Mouse (Mus musculus) cerebellum, adult 2 months (tissue): ENCODE measurements around the gene Gm12830. TPM values are rescaled to one million over a fixed set of nuclear protein-coding genes. Genes with fewer than 3 reads are reported as not detected.

Source experiments
- DNase-seq, 2 experiments: peaks; one replicate each; pipeline ENCODE4 v3.0.0; 2021
- H3K27ac ChIP-seq: fragments of 200-500 bp; 2 replicates; pipeline ENCODE4 v1.5.1; 2012; ENCODE audit warnings: low read length, control low read depth, inconsistent platforms; ENCODE audit not compliant: insufficient read depth
- H3K27me3 ChIP-seq: fragments of 200-500 bp; 2 replicates; pipeline ENCODE4 v1.6.1; 2012; ENCODE audit warnings: inconsistent platforms, mild to moderate bottlenecking, low read length, moderate library complexity; ENCODE audit not compliant: control insufficient read depth, insufficient read depth
- H3K4me1 ChIP-seq: fragments of 200-500 bp; 2 replicates; pipeline ENCODE4 v1.6.1; 2011; ENCODE audit warnings: low read length; ENCODE audit not compliant: control insufficient read depth, insufficient read depth
- H3K4me3 ChIP-seq: fragments of 200-500 bp; replicated peaks from 2 replicates; pipeline ENCODE3; 2011; ENCODE audit warnings: mild to moderate bottlenecking, low read depth, low read length, control low read depth; ENCODE audit not compliant: insufficient read depth
- CTCF ChIP-seq: fragments of 200-500 bp; IDR thresholded peaks from 2 replicates; pipeline ENCODE4 v1.5.1; 2011; ENCODE audit warnings: low read depth, mild to moderate bottlenecking, control low read depth, low read length, moderate library complexity, borderline replicate concordance; ENCODE audit not compliant: insufficient read depth
- POLR2A ChIP-seq: fragments of 200-500 bp; IDR thresholded peaks from 2 replicates; pipeline ENCODE4 v1.6.1; 2011; ENCODE audit warnings: low read length, control low read depth, borderline replicate concordance; ENCODE audit not compliant: insufficient read depth
- WGBS: fragments of 180-500 bp; shearing (Covaris S2); methylation state at CpG from one replicate; pipeline ENCODE4 v1.1.7; 2018; 5-methylcytosine and 5-hydroxymethylcytosine counted together
- polyA plus RNA-seq: library from polyadenylated mRNA; depleted of rRNA; stranded (reverse); fragments of >200 nt; gene quantifications from 2 replicates; pipeline ENCODE4 v1.2.3, GENCODE M21; 2012; rRNA removed

Gm12830 gene
- polyA plus RNA-seq, 1 experiment, result not detected

DNA sequence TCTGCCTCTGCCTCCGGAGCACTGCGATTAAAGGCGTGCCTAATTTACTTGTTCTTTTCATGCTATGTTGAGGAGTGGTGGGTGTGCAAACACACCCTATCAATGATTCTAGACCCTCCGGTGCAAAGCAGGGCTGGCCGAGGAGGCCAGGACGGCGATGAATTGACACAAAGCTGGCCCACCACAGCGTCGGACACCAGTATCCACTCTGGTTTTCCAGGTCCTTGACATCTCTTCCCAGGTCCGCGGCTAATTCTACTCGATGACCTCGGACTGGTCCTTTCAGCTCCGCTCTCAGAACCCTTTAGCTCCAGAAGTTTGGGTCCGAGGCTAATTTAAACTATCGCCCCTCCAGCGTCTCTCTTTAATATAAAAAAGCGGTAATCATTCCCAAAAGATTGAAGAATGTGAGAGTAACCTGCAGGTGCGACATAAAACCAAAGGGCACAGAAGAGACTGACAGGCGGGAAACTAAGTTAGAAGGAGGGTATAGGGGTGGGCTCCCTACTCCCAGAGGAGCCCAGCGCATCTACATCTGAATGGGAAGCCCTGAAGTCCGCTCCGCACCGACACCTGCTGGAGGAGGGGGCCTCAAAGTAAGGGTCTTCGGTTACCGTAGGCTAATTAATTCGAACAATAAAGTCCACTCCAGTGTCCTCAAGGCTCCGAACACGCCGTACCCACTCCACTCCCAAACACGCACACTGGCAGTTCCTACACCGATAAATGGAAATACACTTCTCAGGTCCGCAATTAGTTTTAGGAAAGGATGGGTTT is 79.5 kb downstream of the Gm12830 start:
- 3% methylated on average over 33 of the region's 33 CpGs for WGBS

DNA sequence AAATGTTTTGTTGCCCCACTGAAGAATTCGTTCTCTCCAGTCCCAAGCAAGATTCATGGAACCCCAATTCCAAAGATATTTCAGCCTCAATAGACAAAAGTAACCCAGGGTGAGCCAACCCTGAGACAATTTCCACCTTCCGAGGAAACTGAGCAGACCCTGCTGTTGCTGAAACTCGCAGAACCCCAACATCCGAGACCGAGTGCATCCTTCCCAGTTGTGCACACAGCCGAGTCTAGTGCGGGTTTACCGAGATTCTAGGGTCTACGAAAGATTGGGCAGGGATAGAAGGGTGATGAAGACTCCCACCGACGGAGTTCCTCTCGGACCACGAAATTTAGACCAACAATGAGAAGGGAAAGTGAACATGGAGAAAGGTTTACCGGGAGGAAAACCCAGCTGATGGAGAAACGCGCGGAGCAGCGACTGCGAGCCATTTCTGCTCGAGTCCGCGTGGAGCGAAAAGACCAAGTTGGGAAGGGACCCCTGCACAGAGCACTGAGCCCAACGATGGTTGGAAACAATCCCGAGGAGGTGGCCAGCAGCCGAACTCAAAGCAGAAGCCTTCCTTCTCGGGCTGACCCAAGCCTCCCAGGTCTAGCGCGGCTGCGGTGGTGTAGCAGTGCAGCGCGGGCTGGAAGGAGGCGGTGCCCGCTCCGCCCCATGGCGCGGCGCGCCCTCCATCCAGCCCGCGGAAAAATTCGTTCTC is 80.3 kb downstream of the Gm12830 start:
- Histone ChIP-seq H3K4me1 (no peaks in the 10 kb centered on the region), H3K27me3 (peaks cover 14% of the 10 kb centered on the region; the same call in 1 of the 2 replicates), H3K4me3 (no peak overlapping the region), H3K27ac (no peak overlapping the region)
- WGBS, result 2% methylated on average over 42 of the region's 42 CpGs
- no peak for DNase-seq
- TF ChIP-seq CTCF (no peak), POLR2A (no peak)

More for the DNA sequence above, 79.5 kb downstream of the Gm12830 start:
- Histone ChIP-seq H3K4me1 (no peaks in the 10 kb centered on the region), H3K27ac (no peak overlapping the region), H3K27me3 (peaks cover 13% of the 10 kb centered on the region; the same call in 1 of the 2 replicates), H3K4me3 (no peak overlapping the region)
- TF ChIP-seq CTCF, result no peak
- no peak for DNase-seq

DNA sequence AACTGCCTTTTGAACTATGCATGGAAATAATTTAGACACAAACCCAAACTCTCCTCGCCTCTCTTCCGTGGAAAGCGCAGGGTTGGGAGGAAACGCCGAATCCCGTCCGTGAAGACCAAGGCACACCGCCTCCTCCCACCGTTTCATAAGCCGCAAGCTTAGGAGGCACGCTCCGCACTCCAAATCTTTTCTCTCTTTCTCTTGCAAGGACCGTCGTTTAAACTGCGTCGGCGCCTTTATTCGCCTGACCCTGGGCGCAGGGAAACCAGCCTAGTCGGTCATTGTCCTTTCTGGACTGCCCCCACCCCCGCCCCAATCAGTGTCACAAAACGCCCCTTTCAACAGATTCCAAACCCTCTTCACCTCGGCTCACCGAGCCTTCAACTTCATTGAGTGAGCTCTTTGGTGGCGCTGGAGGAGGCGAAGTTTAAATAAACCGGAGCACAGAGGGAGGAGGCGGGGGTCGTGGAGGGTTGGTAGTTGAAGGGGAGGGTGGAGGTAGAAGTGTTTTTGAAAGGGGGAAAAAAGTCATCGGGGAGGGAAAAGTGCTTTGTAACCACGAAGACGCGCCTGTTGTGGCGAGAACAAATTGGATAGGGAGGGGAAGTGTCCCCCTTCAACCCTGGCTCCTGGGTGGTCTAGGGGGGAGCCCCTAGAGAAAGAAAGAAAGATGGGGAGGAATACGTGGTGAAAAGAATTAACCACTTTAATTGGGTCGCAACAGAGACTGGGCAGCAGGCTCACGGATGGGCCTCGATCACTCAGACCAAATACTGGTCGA is 81.3 kb downstream of the Gm12830 start:
- H3K4me1 ChIP-seq, result no peaks in the 10 kb centered on the region
- TF ChIP-seq CTCF (no peak), POLR2A (no peak)
- WGBS, result 3% methylated on average over 39 of the region's 39 CpGs
- no peak overlapping the region for H3K4me3 ChIP-seq
- no peak overlapping the region for H3K27ac ChIP-seq
- DNase-seq, result no peak
- H3K27me3 ChIP-seq, result peaks cover 22% of the 10 kb centered on the region; the same call in 1 of the 2 replicates

DNA sequence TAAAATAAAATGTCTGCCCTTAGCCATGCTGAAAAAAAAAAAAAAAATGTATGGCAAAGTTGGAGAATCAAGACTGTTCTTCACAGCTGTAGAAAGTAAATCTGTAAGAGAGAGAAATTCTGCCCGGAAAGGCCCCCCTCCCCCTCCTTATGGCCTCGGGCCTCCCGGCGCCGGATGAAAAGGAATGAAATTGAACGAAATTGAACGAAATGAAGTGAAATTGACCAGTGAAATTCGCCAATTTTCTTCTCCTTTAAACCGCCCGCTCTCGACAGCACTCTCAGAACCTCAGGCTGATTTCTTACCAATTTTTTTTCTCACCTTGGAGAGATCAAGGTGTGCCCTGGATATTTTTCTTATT is 81.9 kb downstream of the Gm12830 start:
- H3K4me3 ChIP-seq, result no peak overlapping the region
- TF ChIP-seq POLR2A (no peak), CTCF (no peak)
- H3K4me1 ChIP-seq, result no peaks in the 10 kb centered on the region
- DNase-seq, result no peak
- H3K27me3 ChIP-seq, result peaks cover 25% of the 10 kb centered on the region; the same call in 1 of the 2 replicates
- H3K27ac ChIP-seq, result no peak overlapping the region
- WGBS, result 6% methylated on average over 11 of the region's 11 CpGs

DNA sequence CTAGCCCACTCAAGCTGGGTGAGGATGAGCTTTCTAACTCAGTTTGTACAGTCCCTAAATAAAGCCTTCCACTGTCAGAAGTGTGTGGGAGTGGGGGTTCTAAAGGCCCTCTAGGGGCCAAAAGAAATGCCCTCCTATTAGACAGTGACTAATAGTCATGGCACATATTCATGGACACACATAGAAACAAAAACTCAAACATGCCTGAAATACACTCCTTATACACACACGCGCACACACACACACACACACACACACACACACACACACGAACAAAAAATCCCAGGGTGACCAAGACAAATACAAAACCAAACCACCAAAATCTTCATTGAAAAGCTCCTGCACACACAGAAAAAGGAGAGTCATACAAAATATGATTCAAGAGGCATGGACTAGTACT is 84.0 kb downstream of the Gm12830 start:
- TF ChIP-seq POLR2A (no peak), CTCF (no peak)
- 47% methylated on average over 3 of the region's 3 CpGs for WGBS

More for the DNA sequence above, 84.0 kb downstream of the Gm12830 start:
- Histone ChIP-seq H3K27me3 (peaks cover 28% of the 10 kb centered on the region; the same call in 1 of the 2 replicates), H3K4me1 (no peaks in the 10 kb centered on the region), H3K4me3 (no peak overlapping the region), H3K27ac (no peak overlapping the region)
- no peak for DNase-seq

Other genes with a start within 250 kb of the Gm12830 start
- gene Foxd2, start 87.2 kb downstream of the Gm12830 start, polyA plus RNA-seq, result 0.10 TPM in 2 replicates
- gene Foxe3, start 104.3 kb downstream of the Gm12830 start, polyA plus RNA-seq, result not detected in 2 replicates
- gene Cmpk1, start 165.5 kb downstream of the Gm12830 start, polyA plus RNA-seq, result 42.8 and 48.7 TPM in 2 replicates
- gene Stil, start 178.4 kb downstream of the Gm12830 start, polyA plus RNA-seq, result 1.3 and 1.5 TPM in 2 replicates
- gene Tal1, start 234.7 kb downstream of the Gm12830 start, polyA plus RNA-seq, result 2.1 and 2.7 TPM in 2 replicates